Mouse (Mus musculus): ENCODE data around the gene Gsk3b. TPM values are rescaled to one million over a fixed set of nuclear protein-coding genes. Genes with fewer than 3 reads are reported as not detected.

The Gsk3b gene
- polyA plus RNA-seq, 1 experiment from 2014 or later = 140 TPM

DNA sequence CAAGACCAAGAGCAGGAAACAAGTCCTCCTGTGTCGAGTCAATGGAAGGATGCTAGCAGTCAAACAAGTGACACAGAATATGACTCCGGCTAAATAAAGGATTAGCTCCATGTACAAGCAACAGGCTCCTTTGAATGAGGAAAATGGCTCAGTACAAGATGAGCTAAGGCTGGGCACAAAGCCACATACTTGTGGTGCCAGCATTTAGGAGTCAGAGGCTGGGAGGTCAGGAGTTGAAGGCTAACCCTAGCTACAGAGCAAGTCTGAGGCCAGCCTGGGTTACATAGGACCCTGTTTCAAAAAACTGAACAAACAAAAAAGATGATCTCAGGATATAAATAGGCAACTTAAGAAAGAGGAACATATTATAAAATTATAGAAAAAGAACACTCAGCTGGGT lies 201.3 kb downstream of the Gsk3b start:
- H3K36me3 ChIP-seq (ENCODE audit: poor library complexity, severe bottlenecking) = no peaks in the 10 kb centered on the region
- H3K27me3 ChIP-seq = no peaks in the 10 kb centered on the region
- WGBS = 77% methylated on average over 2 of the region's 2 CpGs
- H3K4me1 ChIP-seq = no peaks in the 10 kb centered on the region
- no peak overlapping the region for H3K9ac ChIP-seq
- no peak overlapping the region for H3K4me2 ChIP-seq
- no peak overlapping the region for H3K4me3 ChIP-seq
- H3K27ac ChIP-seq = no peak overlapping the region
- H3K9me3 ChIP-seq (replicated peaks) = no peaks in the 10 kb centered on the region
- no peak for ATAC-seq

DNA sequence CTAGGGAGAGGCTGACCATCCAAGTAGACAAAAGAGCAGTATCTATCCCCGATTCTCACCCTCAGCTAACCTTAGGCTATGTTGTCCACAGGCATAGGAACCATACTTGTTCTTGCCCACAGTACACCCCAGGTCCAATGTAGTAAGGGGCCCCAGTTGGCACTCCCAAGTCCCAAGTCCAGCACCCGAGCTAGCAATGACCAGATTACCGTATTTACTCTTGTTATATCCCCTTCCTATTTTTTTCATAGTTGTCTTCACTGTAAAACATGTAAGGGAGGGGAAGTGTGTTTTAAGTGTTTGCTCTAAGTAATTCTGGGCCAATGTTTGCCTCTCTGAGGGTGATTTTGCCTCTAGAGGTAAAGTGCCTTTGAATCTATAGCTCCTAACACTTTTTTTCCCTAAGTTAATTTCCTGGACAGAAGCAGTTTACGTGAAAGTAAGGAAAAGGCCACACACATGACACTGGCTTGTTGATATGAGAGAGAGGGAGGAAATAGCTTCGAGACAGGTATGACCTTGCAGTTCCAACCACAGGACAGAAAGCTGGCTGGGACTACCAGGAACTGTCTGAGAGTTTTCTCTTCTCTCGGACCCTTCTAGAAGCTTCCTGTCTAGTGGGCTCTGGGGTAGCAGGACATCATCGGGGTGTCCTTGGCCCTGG lies 206.0 kb downstream of the Gsk3b start, which contains the start of gene Nr1i2:
Gene Nr1i2 (minus strand): TSS at position 140 of the 664 bp plus-strand sequence.
- H3K27me3 ChIP-seq = no peaks in the 10 kb centered on the region
- H3K4me1 ChIP-seq = no peaks in the 10 kb centered on the region
- H3K9me3 ChIP-seq (replicated peaks) = no peaks in the 10 kb centered on the region
- H3K4me2 ChIP-seq = no peak within 1 kb of the TSS
- no peaks in the 10 kb centered on the region for H3K36me3 ChIP-seq (ENCODE audit: poor library complexity, severe bottlenecking)
- 79% methylated on average over 7 of the region's 7 CpGs for WGBS
- H3K9ac ChIP-seq = no peak within 1 kb of the TSS
- no peak within 1 kb of the TSS for H3K27ac ChIP-seq
- no peak for ATAC-seq
- H3K4me3 ChIP-seq = no peak within 1 kb of the TSS

DNA sequence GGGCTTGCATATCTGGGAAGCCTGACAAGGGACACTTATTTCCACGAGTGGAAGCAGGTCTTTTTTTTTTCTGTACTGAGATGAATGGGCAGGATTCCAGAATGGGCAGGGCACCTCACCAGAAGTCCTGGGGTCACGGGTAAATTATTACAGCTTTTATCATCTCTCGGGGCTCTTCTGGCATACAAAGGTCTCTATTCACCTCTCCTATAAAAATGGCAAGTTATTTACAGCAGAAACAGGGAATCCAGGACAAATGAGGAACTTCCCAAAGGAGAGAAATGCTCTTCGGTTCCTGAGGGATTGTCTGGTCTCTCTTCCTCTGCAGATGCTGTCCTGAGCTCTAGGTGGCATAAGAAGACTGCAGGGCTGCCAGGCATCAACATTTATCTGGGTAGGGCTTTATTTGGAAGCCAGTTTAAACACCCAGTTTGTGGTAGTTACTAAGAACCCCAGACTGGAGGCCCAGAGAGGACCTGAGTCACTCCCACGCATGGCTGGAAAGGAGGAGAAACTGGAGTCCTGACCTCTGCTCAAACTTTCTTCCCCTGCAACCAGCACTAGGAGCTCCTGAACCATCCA lies 206.6 kb downstream of the Gsk3b start:
- Histone ChIP-seq H3K27me3 (no peaks in the 10 kb centered on the region), H3K4me3 (no peak overlapping the region), H3K9me3 (replicated peaks) (no peaks in the 10 kb centered on the region), H3K4me2 (no peak overlapping the region), H3K4me1 (no peaks in the 10 kb centered on the region), H3K36me3 (ENCODE audit: poor library complexity, severe bottlenecking) (no peaks in the 10 kb centered on the region), H3K27ac (no peak overlapping the region), H3K9ac (no peak overlapping the region)
- WGBS = 60% methylated on average over 5 of the region's 5 CpGs
- ATAC-seq = no peak

Other genes with a start within 250 kb of the Gsk3b start
- 0.16 TPM in 1 of 2 replicates, not detected in the other for gene Gm36028, start 227.9 kb upstream of the Gsk3b start, polyA plus RNA-seq (2015; fragmentation: Nextera tagmentation; extraction: Ambion mirVana)
- 55.3 and 55.4 TPM in 2 replicates for gene Lrrc58, start 220.6 kb upstream of the Gsk3b start, polyA plus RNA-seq (2015; fragmentation: Nextera tagmentation; extraction: Ambion mirVana)
- 5.5 TPM in 2 replicates for gene Gpr156, start 172.5 kb upstream of the Gsk3b start, polyA plus RNA-seq (2015; fragmentation: Nextera tagmentation; extraction: Ambion mirVana)
- gene Nr1i2, start 205.8 kb downstream of the Gsk3b start, polyA plus RNA-seq (2015; fragmentation: Nextera tagmentation; extraction: Ambion mirVana) = not detected in 2 replicates